Mouse (Mus musculus): ENCODE measurements around the gene Cnbp. TPM values are rescaled to one million over a fixed set of nuclear protein-coding genes. Genes with fewer than 3 reads are reported as not detected.

Cnbp gene
- polyA plus RNA-seq, 1 experiment from 2014 or later, result 747 TPM

DNA sequence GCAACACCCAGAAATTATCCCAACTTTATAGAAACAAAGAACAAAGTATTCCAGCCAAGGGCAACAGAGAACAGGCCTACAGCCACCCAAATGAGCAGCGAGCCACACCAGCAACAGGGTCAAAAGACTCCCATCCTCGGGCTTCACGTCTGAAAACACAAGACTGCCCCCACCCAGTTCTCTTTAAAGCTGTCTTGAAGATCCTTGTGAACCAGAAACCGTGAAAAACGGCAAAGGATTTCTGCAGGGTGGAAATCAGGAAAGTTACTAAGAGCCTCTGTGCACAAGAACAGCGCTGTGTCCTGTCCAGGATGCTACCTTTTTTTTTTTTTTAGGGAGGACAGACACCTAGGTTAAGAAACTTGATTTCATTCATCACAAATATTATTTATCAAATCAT, 40.6 kb downstream of the Cnbp start:
- Histone ChIP-seq H3K9me3 (ENCODE audit: control insufficient read depth, low read length) (no peaks in the 10 kb centered on the region), H3K27me3 (ENCODE audit: control insufficient read depth, insufficient read depth, low read length) (no peaks in the 10 kb centered on the region), H3K4me1 (ENCODE audit: control insufficient read depth in 2 of 2, insufficient read depth in 2 of 2, low read length in 2 of 2) (peaks cover 2 to 14% of the 10 kb centered on the region in 2 experiments; a peak in 3 of 4 replicates), H3K4me3 (ENCODE audit: control insufficient read depth in 1 of 2, insufficient read depth in 1 of 2, low read depth in 1 of 2, low read length in 2 of 2) (peak overlapping the region; percentile 75 to 78; a peak in 3 of 4 replicates), H3K36me3 (ENCODE audit: control insufficient read depth, insufficient read depth, low read length) (peaks cover 4% of the 10 kb centered on the region; the same call in 1 of the 2 replicates), H3K4me2 (ENCODE audit: low read length) (peak overlapping the region; percentile 85), H3K27ac (replicated peaks in 1 of 2; ENCODE audit: control insufficient read depth in 1 of 2, insufficient read depth in 1 of 2, low read depth in 2 of 2, low read length in 2 of 2) (peak overlapping the region in 1 of 2 experiments; percentile 86; a peak in 1 of 4 replicates), H3K9ac (ENCODE audit: low read length) (peak overlapping the region; percentile 83)
- WGBS, result 37% methylated on average over 6 of the region's 6 CpGs
- no peak for ATAC-seq (ENCODE audit: insufficient number of reproducible peaks, insufficient read depth, low FRiP score, low read depth)

GRCm38 (mm10) chr6:87809651-87810161, 41.2 kb downstream of the Cnbp start:
- Histone ChIP-seq H3K36me3 (ENCODE audit: control insufficient read depth, insufficient read depth, low read length) (peaks cover 4% of the 10 kb centered on the region; the same call in 1 of the 2 replicates), H3K4me1 (ENCODE audit: control insufficient read depth in 2 of 2, insufficient read depth in 2 of 2, low read length in 2 of 2) (peaks cover 2 to 14% of the 10 kb centered on the region in 2 experiments; a peak in 3 of 4 replicates), H3K27me3 (ENCODE audit: control insufficient read depth, insufficient read depth, low read length) (no peaks in the 10 kb centered on the region), H3K9me3 (ENCODE audit: control insufficient read depth, low read length) (no peaks in the 10 kb centered on the region), H3K9ac (ENCODE audit: low read length) (no peak overlapping the region), H3K4me2 (ENCODE audit: low read length) (peak overlapping the region; percentile 85), H3K27ac (replicated peaks in 1 of 2; ENCODE audit: control insufficient read depth in 1 of 2, insufficient read depth in 1 of 2, low read depth in 2 of 2, low read length in 2 of 2) (no peak overlapping the region), H3K4me3 (ENCODE audit: control insufficient read depth in 1 of 2, insufficient read depth in 1 of 2, low read depth in 1 of 2, low read length in 2 of 2) (peak overlapping the region in 1 of 2 experiments; percentile 78; a peak in 1 of 4 replicates)
- no peak for ATAC-seq (ENCODE audit: insufficient number of reproducible peaks, insufficient read depth, low FRiP score, low read depth)
- WGBS, result 91% methylated on average over 6 of the region's 6 CpGs

- no peaks in the 10 kb centered on the region for H3K9me3 ChIP-seq (ENCODE audit: control insufficient read depth, low read length)
- H3K4me1 ChIP-seq (ENCODE audit: control insufficient read depth in 2 of 2, insufficient read depth in 2 of 2, low read length in 2 of 2), result peaks cover 2 to 14% of the 10 kb centered on the region in 2 experiments; a peak in 3 of 4 replicates
- 86% methylated on average over 2 of the region's 2 CpGs for WGBS
- no peak overlapping the region for H3K4me2 ChIP-seq (ENCODE audit: low read length)
- 0 out of 2 replicates have a peak, but pooled peaks cover 2% of the 10 kb centered on the region for H3K36me3 ChIP-seq (ENCODE audit: control insufficient read depth, insufficient read depth, low read length)
- H3K9ac ChIP-seq (ENCODE audit: low read length), result no peak overlapping the region
- H3K27me3 ChIP-seq (ENCODE audit: control insufficient read depth, insufficient read depth, low read length), result no peaks in the 10 kb centered on the region
- no peak for ATAC-seq (ENCODE audit: insufficient number of reproducible peaks, insufficient read depth, low FRiP score, low read depth)
- H3K4me3 ChIP-seq (ENCODE audit: control insufficient read depth in 1 of 2, insufficient read depth in 1 of 2, low read depth in 1 of 2, low read length in 2 of 2), result no peak overlapping the region
- H3K27ac ChIP-seq (replicated peaks in 1 of 2; ENCODE audit: control insufficient read depth in 1 of 2, insufficient read depth in 1 of 2, low read depth in 2 of 2, low read length in 2 of 2), result no peak overlapping the region
Observed at GRCm38 (mm10) chr6:87809144-87809543, 41.8 kb downstream of the Cnbp start.

DNA sequence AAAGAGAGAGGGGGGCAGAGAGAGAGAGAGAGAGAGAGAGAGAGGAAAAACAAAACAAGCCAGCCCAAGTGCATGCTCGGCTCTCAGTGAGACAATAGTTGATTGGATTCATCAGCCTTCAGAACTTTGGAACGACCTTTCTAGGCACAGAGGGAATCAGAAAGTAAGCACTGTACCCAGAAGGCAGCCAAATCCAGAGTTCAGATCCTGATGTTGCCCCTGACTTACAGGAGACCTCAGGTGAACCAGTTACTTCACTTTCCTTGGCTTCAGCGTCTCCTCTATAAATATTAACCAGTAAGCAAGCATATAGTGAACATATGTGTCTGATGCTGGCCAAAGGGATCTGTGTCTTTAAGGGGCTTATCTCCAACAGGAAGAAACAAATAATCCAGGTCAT, 42.4 kb downstream of the Cnbp start:
- Histone ChIP-seq H3K9ac (ENCODE audit: low read length) (no peak overlapping the region), H3K27ac (replicated peaks in 1 of 2; ENCODE audit: control insufficient read depth in 1 of 2, insufficient read depth in 1 of 2, low read depth in 2 of 2, low read length in 2 of 2) (no peak overlapping the region), H3K27me3 (ENCODE audit: control insufficient read depth, insufficient read depth, low read length) (no peaks in the 10 kb centered on the region), H3K36me3 (ENCODE audit: control insufficient read depth, insufficient read depth, low read length) (0 out of 2 replicates have a peak, but pooled peaks cover 2% of the 10 kb centered on the region), H3K9me3 (ENCODE audit: control insufficient read depth, low read length) (no peaks in the 10 kb centered on the region), H3K4me3 (ENCODE audit: control insufficient read depth in 1 of 2, insufficient read depth in 1 of 2, low read depth in 1 of 2, low read length in 2 of 2) (no peak overlapping the region), H3K4me2 (ENCODE audit: low read length) (no peak overlapping the region), H3K4me1 (ENCODE audit: control insufficient read depth in 2 of 2, insufficient read depth in 2 of 2, low read length in 2 of 2) (peaks cover 2 to 14% of the 10 kb centered on the region in 2 experiments; a peak in 3 of 4 replicates)
- ATAC-seq (ENCODE audit: insufficient number of reproducible peaks, insufficient read depth, low FRiP score, low read depth), result no peak
- WGBS, result 81% methylated on average over 3 of the region's 3 CpGs

DNA sequence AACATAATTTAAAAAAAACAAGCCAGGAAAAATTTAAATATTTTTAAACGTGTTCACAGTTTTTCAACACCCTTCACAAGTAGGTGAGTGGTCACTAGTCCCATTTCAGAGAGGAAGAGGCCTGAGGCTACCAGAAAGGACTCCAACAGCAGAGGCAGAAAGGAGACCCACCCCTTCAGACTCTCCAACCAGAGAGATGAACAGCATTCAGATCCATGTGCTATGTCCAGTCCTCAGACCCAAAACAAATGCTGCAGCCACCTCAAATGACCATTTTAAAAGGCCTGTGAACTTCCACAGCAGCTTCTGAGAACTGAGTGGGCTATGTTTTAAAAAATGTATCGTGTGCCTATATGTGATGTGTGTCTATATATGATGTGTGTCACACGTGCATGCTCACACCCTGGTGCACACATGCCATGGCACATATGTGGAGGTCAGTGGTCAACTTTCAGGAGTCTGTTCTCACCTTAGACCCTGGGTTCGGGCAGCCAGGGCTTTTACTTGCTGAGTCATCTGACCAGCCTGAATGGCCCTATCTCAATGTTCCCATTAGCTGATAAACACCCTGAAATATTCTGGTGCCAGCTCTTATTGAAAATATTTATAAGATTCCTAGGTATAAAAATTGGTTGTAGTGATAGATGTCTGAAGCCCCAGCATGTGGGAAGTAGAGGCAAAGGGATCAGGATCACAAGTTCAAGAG, 43.0 kb downstream of the Cnbp start:
- H3K27me3 ChIP-seq (ENCODE audit: control insufficient read depth, insufficient read depth, low read length), result no peaks in the 10 kb centered on the region
- no peak overlapping the region for H3K9ac ChIP-seq (ENCODE audit: low read length)
- H3K4me1 ChIP-seq (ENCODE audit: control insufficient read depth in 2 of 2, insufficient read depth in 2 of 2, low read length in 2 of 2), result peaks cover 2 to 14% of the 10 kb centered on the region in 2 experiments; a peak in 3 of 4 replicates
- no peak overlapping the region for H3K4me2 ChIP-seq (ENCODE audit: low read length)
- ATAC-seq (ENCODE audit: insufficient number of reproducible peaks, insufficient read depth, low FRiP score, low read depth), result no peak
- no peaks in the 10 kb centered on the region for H3K9me3 ChIP-seq (ENCODE audit: control insufficient read depth, low read length)
- no peak overlapping the region for H3K4me3 ChIP-seq (ENCODE audit: control insufficient read depth in 1 of 2, insufficient read depth in 1 of 2, low read depth in 1 of 2, low read length in 2 of 2)
- H3K36me3 ChIP-seq (ENCODE audit: control insufficient read depth, insufficient read depth, low read length), result 0 out of 2 replicates have a peak, but pooled peaks cover 2% of the 10 kb centered on the region
- 76% methylated on average over 4 of the region's 4 CpGs for whole genome bisulfite sequencing
- no peak overlapping the region for H3K27ac ChIP-seq (replicated peaks in 1 of 2; ENCODE audit: control insufficient read depth in 1 of 2, insufficient read depth in 1 of 2, low read depth in 2 of 2, low read length in 2 of 2)

DNA sequence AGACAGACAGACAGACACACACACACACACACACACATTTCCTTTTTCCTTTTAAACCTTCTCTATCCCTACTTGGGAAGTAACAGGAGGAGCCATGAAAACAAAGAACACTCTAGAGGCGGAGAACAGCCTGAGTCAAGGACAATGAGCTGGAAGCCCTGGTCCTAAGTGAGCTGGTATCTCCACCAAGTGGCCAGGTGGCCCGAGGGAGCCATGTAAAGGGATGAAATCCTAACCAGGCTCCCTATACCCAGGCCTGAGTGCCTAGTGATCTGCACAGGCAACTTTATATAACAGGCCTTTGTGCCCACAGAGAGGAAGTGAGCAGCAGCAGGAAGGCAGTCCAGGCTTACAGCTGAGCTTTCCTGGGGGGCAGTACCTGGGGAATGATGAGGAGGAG, 44.0 kb downstream of the Cnbp start:
- Histone ChIP-seq H3K9ac (ENCODE audit: low read length) (no peak overlapping the region), H3K27ac (replicated peaks in 1 of 2; ENCODE audit: control insufficient read depth in 1 of 2, insufficient read depth in 1 of 2, low read depth in 2 of 2, low read length in 2 of 2) (no peak overlapping the region), H3K4me2 (ENCODE audit: low read length) (no peak overlapping the region), H3K27me3 (ENCODE audit: control insufficient read depth, insufficient read depth, low read length) (no peaks in the 10 kb centered on the region), H3K4me1 (ENCODE audit: control insufficient read depth in 2 of 2, insufficient read depth in 2 of 2, low read length in 2 of 2) (peaks cover 2 to 10% of the 10 kb centered on the region in 2 experiments; a peak in 3 of 4 replicates), H3K36me3 (ENCODE audit: control insufficient read depth, insufficient read depth, low read length) (0 out of 2 replicates have a peak, but pooled peaks cover 2% of the 10 kb centered on the region), H3K4me3 (ENCODE audit: control insufficient read depth in 1 of 2, insufficient read depth in 1 of 2, low read depth in 1 of 2, low read length in 2 of 2) (no peak overlapping the region), H3K9me3 (ENCODE audit: control insufficient read depth, low read length) (no peaks in the 10 kb centered on the region)
- WGBS, result 35% methylated on average over 2 of the region's 2 CpGs
- ATAC-seq (ENCODE audit: insufficient number of reproducible peaks, insufficient read depth, low FRiP score, low read depth), result no peak

- no peak for ATAC-seq (ENCODE audit: insufficient number of reproducible peaks, insufficient read depth, low FRiP score, low read depth)
- 52% methylated on average over 2 of the region's 2 CpGs for WGBS
- Histone ChIP-seq H3K4me1 (ENCODE audit: control insufficient read depth in 2 of 2, insufficient read depth in 2 of 2, low read length in 2 of 2) (peaks cover 2 to 10% of the 10 kb centered on the region in 2 experiments; a peak in 3 of 4 replicates), H3K4me3 (ENCODE audit: control insufficient read depth in 1 of 2, insufficient read depth in 1 of 2, low read depth in 1 of 2, low read length in 2 of 2) (no peak overlapping the region), H3K27ac (replicated peaks in 1 of 2; ENCODE audit: control insufficient read depth in 1 of 2, insufficient read depth in 1 of 2, low read depth in 2 of 2, low read length in 2 of 2) (no peak overlapping the region), H3K36me3 (ENCODE audit: control insufficient read depth, insufficient read depth, low read length) (0 out of 2 replicates have a peak, but pooled peaks cover 2% of the 10 kb centered on the region), H3K27me3 (ENCODE audit: control insufficient read depth, insufficient read depth, low read length) (no peaks in the 10 kb centered on the region), H3K9me3 (ENCODE audit: control insufficient read depth, low read length) (no peaks in the 10 kb centered on the region), H3K4me2 (ENCODE audit: low read length) (no peak overlapping the region), H3K9ac (ENCODE audit: low read length) (no peak overlapping the region)
Observed at GRCm38 (mm10) chr6:87806028-87806427, 44.9 kb downstream of the Cnbp start.
